Mouse (Mus musculus) bone marrow macrophage, adult 2 months (primary cell): ENCODE measurements around the gene Gtf2a1l.

ENCODE experiments used
- CTCF ChIP-seq: IDR thresholded peaks from 2 replicates; pipeline ENCODE4 v1.5.1; 2012; ENCODE audit warnings: low read depth, mild to moderate bottlenecking, low read length, moderate library complexity
- POLR2A ChIP-seq: IDR thresholded peaks from 2 replicates; pipeline ENCODE4 v1.6.1; 2012; ENCODE audit warnings: mild to moderate bottlenecking, low read depth, low read length, borderline replicate concordance

GRCm38 (mm10) chr17:88628676-88629380, 39.6 kb upstream of the Gtf2a1l start:
- TF ChIP-seq POLR2A: no peak
- TF ChIP-seq CTCF: no peak
